Mouse (Mus musculus) right cerebral cortex, adult 18-20 months (tissue): ENCODE results near the gene Eps15.

Source experiments
- DNase-seq: peaks from one replicate; pipeline ENCODE4 v3.0.0; 2022; ENCODE audit warnings: mixed read lengths

Gene Eps15

DNA sequence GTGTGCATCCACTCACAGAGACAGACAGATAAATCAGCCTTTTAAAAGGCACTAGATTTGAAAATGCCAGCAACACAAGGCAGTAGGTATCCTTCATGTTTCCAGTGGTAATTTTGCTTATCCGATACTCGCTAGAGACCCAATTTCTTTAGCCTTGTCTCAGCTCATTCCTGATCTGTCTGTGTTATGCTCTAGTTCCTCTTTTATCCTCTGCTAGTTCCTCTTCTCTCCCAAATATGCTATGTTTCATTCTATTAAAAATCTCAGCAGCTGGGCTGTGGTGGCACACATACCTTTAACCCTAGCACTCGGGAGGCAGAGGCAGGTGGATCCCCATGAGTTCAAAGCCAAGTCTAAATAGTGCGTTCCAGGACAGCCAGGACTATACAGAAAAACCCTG, 8.3 kb upstream of the Eps15 start:
- DNase-seq: no peak

DNA sequence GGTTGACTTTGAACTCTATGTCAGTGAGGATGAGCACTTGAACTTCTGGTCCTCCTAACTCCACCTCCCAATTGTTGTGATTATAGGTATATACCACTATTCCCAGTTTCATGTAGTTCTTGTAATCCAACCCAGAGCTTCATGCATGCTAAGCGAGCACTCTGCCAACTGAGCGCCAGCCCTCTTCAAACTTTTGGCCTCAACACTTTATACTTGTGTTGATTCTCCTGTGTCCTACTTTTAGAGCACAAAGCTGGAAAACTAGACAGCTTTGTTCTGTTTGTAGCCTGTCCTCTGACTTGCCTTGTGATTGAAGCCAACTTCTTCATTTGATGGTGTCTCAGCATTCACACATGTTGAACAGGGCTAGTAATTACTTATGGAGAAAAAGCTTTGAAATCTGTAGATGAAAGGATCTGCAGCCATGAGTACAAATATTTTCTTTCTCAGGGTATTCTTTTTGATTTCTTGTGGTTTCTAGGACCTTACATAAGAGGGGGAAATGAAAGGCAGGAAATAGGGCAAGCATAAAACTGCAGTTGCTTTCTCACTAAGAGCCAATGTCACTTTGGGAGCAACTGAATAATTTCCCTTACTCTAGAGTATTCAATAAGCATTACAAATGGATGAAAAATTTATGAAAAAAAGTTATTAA, 6.4 kb upstream of the Eps15 start:
- DNase-seq: no peak

DNA sequence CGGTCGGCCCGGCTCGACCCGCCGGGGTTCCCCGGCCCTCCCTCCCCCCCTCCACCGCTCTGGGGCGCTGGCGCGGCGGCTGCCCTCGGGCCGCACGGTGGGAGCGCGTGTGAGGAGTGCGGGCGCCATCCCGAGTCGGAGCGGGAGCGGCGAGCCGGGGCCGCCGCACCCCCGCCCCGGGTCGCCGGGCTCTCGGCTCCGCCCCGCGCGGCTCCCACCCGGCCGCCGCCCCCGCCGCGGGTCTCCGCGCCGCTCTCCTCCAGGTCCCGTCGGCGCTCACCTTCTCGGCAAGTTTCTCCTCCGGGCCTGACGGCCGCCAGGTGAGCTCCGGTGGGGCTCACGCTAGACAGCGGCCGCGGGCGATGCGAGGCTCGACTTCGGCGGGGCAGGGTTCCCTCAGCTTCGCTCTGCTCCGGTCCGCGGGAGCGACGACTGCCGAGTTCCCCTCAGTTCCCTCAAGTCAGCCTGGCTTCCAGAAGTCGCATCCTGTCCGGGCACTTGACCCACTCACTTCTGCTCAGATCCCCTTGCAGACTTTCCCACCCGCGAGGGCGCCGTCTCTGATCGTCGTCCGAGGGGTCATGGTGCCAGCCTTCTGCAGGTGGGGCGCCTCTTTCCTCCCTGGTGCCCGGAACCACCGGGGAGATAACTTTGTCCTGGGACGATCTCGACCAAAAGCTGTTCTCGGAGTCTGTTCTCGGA, 542 bp downstream of the Eps15 start:
- DNase-seq: peak; percentile 8

DNA sequence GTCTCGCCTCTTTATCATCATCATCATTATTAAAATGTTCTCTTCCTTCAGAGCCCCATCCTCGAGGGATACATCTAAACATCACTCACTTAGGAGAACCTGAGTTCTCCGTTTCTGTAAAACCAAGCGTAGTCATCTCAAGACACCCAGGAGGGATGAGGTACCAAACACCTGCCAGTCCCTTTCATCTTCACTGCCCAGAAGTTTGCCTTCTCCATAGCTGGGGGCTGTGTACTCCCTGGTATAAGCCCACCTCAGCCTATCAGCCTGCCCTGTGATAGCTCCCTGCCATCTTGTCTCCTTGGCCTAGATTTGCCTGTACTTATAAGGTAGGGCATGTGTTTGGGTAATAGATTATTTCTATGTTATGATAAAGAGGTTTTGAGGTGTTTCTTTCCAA, 1.1 kb downstream of the Eps15 start:
- no peak for DNase-seq

DNA sequence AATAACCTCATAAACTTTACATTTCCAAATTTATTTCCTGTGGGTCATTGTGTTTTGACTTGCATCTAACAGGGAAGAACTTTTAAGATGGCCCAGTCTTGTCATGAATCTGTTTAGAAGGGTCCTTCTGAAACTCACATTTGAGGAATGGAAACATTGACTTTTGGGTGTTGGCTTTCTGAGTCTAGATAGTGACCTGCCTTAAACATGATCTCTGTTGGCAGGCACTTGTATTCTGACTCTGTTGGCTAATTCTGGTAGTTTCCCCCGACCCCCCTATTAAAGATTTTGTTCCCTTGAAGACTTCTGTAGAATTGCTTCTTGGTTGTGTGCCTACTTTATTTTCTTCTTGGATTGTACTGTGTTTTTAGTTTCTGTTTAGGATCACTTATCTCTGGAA, 1.9 kb downstream of the Eps15 start:
- no peak for DNase-seq

DNA sequence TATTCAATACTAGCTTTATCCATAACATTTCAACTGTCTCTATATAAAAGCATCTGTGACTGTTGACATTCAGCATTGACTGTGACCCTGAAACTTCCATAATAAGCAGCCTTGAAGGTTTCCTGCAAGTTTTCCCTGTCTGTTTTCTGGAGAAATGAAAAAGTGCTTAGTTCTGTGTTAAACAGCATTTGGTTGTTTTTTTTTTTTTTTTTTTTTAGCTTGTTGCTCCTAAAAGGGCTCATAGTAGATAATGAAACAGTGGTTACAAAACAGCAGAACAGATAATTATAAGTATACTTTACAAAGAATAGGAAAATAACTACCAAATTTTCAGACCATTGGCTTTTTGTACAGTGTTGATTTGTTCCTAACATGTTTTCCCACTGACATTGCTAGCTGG, 14.6 kb downstream of the Eps15 start:
- DNase-seq: no peak

DNA sequence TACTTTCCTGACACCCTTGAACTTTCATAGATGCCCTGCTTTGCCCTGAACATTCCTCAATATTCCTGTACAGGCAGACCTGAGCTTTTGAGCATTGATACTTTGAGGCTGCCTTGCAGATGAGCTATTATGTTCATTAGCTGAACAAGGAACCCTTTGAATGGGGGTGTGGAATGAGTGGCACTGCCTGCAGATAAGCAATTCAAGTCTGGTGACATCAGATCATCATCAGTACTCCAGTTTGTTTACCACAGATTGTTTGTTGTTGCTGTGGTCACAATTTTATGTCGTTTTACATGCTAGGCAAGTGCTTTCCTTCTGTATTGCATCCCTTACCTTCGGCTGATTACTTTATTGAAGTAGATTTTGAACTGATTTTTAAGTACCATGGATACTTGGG, 16.4 kb downstream of the Eps15 start:
- no peak for DNase-seq

DNA sequence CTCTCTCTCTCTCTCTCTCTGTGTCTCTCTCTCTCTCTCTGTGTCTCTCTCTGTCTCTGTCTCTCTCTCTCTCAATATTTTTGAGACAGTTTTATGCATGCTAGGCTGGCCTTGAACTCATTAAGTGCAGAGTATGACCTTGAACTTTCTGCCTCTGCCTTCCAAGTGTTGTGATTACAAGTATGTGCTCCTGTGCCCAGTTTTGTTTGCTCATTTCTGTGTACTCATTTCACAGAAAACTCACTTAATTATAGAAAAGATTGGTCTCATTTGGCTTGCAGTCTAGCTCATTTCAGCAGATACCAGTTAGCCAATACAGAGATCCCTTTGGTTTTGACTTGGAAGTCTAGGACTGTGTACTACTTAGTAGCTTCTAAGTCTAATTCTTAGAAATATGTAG, 19.1 kb downstream of the Eps15 start:
- no peak for DNase-seq

DNA sequence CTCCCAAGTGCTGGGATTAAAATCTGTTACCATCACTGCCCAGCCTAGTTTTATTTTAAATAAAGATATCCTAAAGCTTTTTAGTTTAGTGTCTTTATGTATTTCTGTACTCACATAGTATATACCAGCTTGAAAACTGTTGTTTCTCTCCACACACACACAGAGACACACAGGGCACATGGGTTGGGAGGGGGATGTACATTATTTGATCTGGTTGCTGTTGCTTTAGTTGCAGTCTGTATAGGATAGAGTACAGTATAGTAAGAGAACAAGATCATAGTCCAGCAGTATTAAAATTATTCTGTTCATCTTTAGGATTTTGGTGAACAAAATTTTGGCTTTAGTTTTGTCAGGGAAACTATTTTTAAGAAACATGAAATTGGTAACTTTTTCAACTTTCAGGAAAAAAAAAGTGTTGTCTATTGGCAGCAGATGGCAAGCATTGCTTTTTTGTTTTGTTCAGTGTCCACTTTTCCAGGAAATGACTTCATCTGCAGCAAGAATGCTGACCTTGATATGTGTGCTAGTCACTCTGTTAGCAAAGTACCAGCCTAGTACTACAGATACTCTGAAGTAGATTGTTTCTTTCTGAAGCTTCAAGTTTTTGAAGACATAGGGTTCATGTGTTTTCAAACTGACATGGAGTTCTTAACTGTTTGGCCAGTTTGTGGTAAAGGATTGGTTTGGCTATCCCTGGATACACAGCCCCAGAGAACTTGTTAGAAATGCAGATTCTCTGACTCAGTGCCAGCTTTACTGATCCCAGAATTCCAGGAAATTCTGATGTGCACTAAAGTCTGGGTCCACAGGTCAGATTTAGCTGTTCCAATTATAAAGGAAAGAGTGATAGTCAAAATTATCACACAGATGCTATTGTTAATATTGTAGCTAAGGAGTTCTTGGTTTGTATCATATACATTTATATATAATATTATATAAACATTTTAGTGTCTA, 37.1 kb downstream of the Eps15 start:
- DNase-seq: no peak

DNA sequence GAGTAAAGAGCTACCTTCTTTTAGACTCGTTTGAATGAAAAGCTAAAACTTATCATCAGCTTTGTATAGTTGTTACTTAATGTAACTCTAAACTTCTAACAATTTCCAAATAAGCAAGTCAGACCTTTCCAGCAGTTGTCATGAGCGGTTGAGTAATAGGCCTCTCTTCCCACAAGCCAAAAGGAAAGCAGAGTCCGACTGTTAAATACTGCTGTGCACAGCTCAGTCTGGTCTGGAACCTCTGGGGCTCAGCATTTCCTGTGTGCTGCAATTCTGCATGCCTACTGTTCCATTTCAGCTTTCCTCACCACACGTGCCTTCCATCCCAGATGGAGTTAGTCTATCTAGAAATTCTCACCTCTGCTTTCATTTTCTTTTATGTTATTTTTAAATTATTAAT, 56.7 kb downstream of the Eps15 start:
- DNase-seq: no peak

DNA sequence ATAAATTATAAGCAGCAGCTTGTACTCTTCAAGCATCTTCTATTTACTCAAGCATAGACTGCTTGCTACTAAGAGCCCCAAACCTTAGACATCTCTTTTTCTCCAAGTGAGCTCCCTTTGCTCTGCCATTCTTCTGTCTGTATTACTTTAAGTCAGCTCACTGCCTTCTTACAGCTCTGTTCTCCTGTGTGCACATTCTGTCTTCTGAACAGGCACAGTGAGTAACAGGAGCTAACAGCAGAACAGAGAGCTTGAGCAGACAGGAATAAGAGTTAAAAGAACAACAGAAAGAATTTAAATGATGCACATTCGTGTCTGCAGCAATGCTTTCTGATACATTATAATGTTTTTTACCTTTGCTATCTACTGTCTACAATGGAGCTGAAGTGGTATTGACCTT, 61.2 kb downstream of the Eps15 start:
- DNase-seq: peak; percentile 11

DNA sequence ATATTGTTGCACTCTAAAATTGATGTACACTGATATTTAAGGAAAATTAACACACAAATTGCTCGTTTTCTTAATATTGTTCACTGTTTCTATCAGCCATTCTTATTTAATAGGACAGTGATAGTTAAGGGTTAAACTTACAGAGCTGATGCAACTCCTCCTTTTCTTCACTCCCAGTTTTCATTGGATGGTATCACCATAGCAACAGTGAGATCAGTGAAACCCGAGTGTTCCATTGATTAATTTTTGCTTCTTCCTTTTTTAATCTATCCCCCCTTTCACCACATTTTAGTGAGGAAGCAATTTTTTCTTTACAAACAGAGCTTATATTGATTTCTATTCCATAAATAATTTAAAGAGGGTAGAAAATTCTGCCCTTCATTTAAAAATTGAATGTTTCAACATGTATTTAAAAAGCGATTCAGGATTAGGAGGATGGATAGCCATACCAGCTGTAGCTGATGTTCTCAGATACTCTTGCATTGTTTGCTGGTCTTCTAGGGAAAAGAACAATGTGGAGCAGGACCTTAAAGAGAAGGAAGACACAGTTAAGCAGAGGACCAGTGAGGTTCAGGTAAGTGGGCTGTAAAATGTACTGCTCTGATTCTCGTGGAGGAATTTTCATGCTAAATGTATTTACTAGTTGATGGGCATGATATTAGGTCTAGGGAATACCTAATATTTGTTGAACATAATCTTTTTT, 62.9 kb downstream of the Eps15 start:
- DNase-seq: peak; percentile 57

DNA sequence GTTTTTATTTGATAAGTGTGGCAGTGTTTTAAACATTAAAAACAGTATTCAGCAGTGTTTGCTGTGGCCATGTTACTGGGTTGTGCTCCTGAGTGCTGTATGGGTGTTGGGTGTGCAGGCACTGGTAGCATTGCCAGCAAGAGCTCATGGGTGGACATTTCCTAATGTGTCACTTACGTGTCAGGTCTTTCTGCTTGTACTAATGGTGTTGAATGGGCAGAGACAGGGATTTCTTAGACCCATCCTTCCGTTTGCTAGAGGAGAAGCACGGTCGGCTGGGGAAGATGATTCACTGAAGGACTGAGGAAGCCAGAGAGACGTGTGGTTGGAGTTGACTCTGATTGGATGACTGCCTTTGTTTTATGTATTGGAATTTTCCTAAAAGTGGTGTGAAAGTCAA, 63.8 kb downstream of the Eps15 start:
- DNase-seq: peak; percentile 65

DNA sequence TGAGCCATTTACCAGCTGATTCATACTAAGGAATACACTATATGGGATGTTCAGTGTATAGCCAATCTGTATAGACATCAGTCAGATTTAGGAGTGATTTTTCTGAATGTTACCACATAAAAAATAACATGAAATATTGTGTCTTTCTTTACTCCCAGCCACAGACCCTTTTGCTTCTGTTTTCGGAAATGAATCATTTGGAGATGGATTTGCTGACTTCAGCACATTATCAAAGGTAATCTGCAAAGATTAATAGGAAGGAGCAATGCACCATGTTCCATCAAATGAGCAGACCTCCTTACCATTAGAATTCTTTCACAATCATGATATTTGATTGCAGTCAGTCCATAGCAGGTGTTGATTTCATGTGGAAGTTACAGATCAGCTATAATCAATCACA, 98.0 kb downstream of the Eps15 start:
- no peak for DNase-seq

DNA sequence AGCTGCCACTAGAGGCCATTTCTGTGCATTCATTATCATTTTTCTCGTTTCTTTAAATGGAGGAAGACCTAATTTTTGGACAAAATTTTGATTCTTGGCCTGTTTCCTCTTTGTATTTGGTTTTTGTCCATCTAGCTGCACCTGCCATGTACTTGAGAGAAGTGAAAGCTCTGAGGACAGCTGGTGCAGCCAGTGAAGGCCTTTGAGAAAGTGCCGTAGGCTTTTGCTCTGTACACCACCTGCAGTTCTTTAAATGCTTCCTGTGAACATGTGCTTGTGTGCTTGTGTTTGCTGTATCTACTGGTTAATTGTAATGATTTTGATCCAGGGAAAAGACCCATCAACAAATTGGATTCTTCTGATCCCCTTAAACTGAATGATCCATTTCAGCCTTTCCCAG, 102.4 kb downstream of the Eps15 start:
- DNase-seq: no peak

DNA sequence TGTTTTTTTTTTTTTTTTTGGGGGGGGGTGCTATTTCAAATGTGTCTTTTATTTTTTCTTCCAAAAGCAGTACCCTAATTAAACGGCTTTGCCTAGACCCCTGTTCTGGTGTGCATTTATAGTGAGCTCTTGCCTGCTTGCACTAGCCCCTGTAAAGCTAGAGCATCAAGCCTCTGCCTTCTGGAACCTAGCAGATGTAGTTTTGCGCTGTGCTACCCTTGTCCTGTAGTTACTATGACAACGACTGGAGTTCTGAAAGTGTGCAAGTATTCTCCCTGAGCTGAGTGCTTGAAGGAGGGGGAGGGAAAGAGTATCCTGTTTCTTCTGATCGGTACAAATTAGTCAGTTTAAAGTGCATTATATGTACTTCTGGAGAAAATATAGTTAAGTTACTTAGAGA, 105.5 kb downstream of the Eps15 start:
- DNase-seq: no peak

DNA sequence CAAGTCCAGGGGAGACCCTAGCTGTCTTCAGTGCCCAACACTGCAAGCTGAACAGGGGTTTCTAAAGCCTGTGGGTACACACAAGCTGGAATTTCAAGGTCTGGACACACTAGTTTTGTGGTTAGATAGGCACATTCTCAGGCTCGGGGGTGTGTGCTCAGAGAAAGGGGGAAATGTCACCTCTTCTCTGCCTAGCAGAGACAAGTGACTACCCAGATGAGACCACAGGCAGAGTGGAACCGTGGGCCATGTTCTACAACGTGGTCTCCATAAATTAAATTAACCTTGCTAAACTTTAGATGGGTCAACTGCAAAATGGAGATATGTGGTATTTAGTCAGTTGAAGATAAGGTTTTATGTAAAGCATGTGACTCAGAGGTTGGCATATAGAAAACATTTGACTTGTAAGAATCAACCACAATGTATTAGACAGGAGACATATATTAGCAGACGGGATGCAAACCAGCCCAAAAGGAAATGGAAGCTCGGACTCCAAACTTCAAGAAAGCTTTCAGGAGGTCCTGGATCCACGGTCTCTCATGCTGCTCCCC, 113.2 kb downstream of the Eps15 start:
- no peak for DNase-seq

DNA sequence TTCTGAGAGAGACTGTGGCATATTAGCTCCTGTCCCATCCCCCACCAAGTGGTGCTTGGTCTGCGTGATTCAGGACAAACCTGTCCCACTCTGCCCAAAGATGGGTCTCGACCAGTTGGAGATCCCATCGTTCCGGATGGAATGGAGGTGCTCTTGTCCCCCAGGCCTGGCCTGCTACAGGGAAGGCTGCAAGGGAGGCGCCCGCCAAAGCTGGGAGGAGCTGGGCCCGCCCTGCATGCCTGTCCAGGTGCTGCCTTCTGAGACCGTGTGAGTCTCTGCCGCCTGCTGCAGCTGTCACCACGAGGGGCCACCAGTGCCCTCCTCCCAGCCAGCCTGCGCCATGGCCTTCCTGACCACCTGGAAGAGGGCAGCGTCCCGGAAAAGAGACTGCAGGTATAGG, 113.8 kb downstream of the Eps15 start:
- DNase-seq: no peak

DNA sequence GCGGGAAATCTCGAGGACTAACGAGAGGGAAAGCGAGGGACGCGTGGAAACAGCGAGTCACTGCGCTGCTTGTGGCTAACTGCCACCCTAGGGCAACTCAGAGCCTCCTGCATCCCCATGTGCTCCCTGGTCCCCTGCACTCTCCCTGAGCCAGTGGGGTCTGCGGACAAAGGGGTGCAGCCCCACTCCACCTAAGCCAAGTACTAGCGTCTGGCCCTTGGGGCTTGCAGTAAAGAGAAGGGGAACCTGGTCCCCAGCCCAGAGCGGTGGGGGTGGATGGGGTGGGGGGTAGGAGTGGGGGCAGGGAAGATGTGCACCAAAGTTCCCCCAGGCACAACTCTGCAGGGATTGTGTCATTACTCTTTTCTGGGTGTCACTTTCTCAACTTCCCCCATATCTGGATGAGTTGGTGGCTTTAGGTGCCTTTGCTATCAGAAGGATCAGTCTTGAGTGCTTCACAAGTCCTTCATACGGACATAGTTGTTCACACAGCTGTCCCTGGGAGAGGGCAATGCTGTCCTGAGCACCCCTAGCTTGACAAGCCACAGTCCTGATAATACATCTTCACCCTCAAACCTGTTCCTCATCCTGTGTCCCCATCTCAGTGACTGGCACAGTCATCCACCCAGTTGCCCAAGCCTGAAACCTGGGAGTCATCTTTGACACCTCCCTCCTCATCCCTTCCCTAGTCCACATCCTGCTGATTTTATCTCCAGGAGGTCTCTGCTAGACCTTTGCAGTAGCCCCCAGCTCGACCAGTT, 114.4 kb downstream of the Eps15 start:
- no peak for DNase-seq

DNA sequence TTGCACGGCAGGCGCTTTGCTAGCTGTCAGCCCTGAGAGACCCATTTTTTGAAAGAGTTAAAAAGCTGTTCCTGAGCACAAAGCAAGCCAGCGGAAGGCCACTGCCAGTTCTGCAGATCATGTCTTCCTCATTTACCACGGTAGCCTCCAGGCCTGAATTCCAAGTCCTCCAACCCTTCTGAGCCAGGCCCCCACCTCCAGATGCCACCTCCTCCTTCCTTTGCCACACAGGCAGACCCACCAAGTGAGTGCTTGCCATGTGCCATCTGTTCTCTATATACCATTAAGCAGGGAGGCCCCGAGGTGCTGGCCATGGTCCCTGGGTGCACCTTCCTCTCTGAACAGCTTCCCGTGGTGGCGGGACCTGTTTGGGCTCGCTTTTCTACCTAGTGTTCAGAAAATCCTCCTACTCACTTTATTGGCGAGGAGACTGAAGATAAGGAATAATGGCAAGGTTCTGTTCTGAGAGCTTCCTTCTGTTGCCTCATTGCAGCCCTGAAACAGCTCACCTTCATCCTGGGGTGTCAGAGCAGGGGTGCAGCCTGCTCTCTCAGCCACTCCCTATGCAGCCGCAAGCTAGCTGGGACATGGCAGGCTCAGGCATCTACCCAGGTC, 120.4 kb downstream of the Eps15 start:
- no peak for DNase-seq

DNA sequence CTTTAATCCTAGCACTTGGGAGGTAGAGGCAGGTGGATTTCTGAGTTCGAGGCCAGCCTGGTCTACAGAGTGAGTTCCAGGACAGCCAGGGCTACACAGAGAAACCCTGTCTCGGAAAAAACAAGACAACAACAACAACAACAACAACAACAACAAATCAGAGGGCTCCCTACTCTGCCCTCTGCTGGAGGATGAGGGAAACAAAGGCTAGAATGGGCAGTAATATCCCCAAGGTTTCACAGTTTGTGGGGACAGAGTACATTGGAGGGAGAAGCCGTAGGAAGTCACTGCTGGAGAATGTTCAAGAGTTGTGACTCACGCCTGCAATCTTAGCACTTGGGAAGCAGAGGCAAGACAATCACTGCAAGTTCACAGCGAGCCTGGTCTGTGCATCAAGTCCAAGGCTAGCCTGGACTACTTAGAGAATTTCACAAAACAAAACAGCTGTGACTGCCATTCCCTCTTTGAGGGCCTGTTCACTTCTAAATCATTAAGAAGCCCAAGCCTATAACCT, 121.2 kb downstream of the Eps15 start:
- DNase-seq: no peak
